Mouse (Mus musculus) kidney, postnatal 14 days (tissue): ENCODE measurements around the gene BC024978.
A peak's percentile ranks its signal among the peaks of the same experiment; 100 is the strongest.
"Not testable (repeated sequence)": the region's sequence is repeated elsewhere in the genome, so short reads cannot be mapped to it uniquely, and the experiment has no call there.

Experiments used
- DNase-seq: peaks from one replicate; pipeline ENCODE4 v3.0.0; 2022; ENCODE audit warnings: mixed read lengths

The BC024978 gene

GRCm38 (mm10) chr7:27224877-27225575, 29.4 kb downstream of the BC024978 start:
- DNase-seq = no peak

- no peak for DNase-seq
Observed at GRCm38 (mm10) chr7:27227276-27227675, 31.7 kb downstream of the BC024978 start.

DNA sequence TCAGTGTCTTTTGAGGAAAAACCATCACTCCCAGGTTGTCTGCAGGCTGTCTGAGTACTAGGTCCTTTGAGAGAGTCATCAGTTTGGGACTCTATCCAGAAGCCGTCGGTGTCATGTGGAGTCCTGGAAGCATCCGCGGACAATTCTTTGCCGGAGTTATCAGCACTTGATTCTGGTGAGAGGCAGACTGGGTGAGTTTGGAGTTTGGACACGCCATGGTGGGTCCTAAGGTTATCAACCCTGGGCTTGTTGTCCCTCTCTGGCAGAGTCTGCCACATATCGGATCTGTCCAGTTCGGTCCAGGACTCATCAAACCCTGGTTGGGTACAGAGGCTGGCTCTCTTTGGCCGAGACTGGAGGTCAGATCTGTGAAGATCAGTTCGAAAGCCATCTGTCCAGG, 32.1 kb downstream of the BC024978 start:
- DNase-seq = peak; percentile 18

GRCm38 (mm10) chr7:27228281-27228821, 32.8 kb downstream of the BC024978 start, which contains the start of gene Itpkc:
Itpkc (minus strand) TSS chr7:27228661.
- DNase-seq = peak; percentile 95

DNA sequence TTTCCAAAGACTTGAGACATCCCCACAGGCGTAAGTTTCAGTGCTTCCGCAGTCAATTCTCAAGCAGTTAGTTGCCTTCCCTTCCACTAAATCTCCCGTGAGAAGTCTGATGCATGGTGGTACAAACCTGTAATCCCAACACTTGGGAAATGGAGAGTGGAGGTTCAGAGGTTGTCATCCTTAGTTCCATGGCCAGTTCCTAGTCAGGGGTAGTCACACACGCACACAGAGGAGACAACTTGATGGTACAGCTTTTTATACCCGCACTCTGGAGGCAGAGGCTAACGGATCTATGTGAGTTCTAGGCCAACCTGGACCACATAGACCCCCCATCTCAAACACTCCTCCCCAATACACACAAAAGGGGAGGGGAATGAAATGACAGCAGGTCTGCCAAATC, 33.3 kb downstream of the BC024978 start:
- DNase-seq = no peak

DNA sequence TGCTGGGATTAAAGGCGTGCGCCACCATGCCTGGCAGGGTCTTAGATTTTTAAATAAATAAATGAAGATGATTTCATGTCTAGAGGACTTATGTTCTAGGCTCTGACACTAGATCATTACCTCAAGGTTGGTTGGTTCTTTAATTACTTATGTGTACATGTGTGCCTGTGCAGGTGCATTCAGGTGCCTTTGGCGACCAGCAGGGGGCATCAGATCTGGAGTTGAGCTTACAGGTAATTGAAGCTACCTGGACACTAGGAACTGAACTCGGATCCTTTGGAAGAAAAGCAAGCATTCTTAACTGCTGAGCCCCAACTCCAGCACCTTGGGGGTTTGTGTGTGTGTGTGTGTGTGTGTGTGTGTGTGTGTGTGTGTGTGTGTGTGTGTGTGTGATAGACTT, 35.2 kb downstream of the BC024978 start:
- DNase-seq = no peak

GRCm38 (mm10) chr7:27231693-27232331, 36.2 kb downstream of the BC024978 start:
- no peak for DNase-seq

DNA sequence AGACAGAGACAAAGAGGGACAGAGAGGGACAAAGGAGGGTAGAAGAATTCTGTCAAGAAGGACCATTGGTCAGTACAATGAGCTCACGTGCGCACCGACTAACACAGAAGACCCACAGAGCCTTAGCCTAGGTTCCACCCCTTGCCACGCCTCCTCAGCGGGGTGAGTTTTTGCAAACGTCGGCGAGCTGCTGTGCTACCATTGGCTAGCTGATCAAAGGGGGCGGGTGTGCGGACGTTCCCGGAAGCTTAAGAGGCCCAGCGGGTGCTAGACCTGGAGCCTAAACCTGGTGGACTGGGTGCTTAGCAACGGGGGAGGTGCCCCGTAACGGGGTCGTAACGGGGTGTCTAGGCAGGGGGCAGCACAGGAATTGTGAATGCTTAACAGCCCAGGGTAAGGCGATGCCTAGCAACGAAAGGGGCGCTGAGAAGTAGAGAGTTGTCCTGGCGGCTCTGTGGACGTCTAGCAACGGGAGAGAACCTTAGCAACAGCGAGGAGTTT, 37.2 kb downstream of the BC024978 start, which contains the start of gene Coq8b:
Gene Coq8b, plus strand, starts transcription at position 243 of the 501 bp plus-strand sequence.
- DNase-seq = peak; percentile 96

DNA sequence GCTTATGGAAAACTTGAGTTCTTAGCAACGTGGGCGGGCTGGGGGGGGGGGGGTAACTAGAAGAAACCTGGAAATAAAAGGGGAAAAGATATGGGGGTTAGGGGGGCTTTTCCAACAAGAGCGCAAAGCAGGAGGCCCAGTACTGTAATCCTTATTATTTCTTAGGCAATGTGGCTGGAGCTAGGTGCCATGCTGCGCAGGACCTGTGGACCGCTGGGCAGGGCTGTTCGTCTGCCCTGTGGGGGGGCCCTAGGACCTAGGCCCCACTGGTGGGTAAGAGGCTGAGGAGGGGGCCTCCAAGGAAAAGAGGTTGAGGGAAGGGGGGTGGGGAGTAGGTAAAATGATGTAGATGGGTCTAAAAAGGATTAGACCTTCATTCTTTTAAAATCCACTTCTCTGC, 37.7 kb downstream of the BC024978 start:
- no peak for DNase-seq

DNA sequence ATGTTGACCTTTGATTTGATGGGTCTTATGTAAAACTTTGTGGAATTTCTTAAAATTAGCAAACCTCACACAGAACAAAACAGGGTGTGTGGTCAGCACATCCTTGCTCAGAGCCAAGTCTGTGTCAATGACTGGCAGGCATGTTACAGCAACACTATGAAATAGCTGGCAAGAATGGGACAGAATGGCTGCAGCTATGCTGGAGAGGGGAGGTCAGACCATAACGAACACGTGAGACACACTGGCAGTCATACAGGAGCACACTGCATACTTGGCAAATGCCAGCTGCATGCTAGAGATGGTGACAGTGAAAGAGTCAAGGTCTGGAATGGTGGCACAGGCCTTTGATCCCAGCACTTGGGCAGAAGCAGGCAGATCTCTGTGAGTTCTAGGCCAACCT, 40.1 kb downstream of the BC024978 start:
- DNase-seq = no peak

DNA sequence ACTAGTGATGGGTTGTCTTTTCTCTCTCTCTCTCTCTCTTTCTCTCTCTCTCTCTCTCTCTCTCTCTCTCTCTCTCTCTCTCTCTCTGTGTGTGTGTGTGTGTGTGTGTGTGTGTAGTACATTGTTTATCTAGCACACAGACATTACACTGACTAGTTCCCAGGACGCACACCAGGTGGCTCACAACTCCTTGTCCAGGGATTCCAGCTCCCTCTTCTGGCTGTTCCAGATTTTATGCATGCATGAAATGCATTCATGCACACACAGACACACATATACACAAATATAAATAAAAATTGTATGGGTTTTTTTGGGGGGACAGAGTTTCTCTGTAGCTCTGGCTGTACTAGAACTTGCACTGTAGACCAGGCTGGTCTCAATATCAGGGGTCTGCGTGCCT, 41.9 kb downstream of the BC024978 start:
- DNase-seq = no peak

GRCm38 (mm10) chr7:27238568-27238967, 43.0 kb downstream of the BC024978 start:
- no peak for DNase-seq

GRCm38 (mm10) chr7:27243211-27243610, 47.6 kb downstream of the BC024978 start:
- DNase-seq = no peak

DNA sequence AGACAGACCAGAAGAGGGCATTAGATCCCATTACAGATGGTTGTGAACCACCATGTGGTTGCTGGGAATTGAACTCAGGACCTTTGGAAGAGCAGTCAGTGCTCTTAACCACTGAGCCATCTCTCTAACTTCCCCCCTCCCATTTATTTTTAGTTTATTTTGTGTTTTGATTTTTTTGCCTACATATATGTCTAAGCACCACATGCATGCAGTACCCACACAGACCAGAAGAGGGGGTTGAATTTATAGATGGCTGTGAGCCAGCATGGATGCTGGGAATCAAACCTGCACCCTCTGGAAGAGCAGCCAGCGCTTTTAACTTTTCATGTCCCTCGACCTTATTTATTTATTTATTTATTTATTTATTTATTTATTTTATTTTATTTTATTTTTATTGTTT, 48.5 kb downstream of the BC024978 start:
- not testable (repeated sequence) for DNase-seq

DNA sequence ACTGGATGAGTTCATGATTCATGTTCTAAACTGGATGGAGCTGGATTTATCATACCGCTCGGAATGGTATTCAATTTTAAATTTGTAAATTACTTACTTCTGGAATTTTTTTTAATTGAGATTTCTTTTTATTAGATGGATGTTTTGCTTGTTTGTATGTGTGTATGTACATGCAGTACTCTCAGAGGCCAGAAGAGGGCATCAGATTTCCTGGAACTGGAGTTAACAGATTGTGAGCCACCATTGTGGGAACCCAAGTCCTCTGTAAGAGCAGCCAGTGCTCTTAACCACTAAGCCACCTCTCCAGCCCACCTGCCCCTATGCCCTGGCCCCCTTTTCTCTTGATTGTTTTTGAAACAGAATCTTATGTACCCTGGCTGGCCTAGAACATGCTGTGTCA, 53.6 kb downstream of the BC024978 start:
- peak; percentile 33 for DNase-seq

- no peak for DNase-seq
Observed at GRCm38 (mm10) chr7:27249928-27250327, 54.3 kb downstream of the BC024978 start.

GRCm38 (mm10) chr7:27251946-27252345, 56.4 kb downstream of the BC024978 start:
- DNase-seq = no peak

- DNase-seq = peak; percentile 56
Observed at GRCm38 (mm10) chr7:27255721-27256120, 60.1 kb downstream of the BC024978 start.

DNA sequence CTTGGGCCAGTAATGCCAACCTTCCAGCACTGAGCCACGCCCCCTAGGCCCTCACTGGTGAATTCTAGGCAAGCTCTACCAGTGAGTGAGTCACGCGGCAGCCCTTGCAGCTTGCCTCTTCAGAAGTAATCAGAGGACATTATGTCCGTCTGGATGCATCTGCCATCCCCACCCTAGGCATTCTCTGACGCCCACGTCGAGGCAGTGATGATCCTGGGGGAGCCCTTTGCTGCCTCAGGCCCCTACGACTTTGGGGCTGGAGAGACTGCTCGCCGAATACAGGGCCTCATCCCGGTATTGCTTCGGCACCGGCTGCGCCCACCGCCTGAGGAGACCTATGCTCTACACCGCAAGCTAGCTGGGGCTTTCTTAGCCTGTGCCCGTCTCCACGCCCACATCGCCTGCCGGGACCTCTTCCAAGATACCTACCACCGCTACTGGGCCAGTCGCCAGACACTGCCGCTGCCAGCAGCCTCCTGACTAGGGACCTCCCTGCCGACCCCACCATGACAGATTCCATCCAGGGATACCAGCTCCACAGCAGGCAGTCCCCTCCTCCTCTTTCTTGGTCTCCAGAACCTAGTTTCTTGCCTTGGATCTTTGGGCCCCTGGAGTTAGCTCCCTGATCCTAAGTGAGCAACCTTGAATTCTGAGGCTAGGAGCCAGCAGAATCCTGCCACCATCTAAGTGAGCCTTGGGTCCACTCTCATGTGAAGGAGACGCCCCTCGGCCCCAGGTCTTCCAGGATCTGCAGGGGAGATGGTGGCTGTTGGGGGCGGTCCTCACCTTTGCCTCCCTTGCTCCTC, 61.7 kb downstream of the BC024978 start:
- peak; percentile 60 for DNase-seq

- DNase-seq = no peak
Observed at GRCm38 (mm10) chr7:27257852-27258204, 62.2 kb downstream of the BC024978 start.

DNA sequence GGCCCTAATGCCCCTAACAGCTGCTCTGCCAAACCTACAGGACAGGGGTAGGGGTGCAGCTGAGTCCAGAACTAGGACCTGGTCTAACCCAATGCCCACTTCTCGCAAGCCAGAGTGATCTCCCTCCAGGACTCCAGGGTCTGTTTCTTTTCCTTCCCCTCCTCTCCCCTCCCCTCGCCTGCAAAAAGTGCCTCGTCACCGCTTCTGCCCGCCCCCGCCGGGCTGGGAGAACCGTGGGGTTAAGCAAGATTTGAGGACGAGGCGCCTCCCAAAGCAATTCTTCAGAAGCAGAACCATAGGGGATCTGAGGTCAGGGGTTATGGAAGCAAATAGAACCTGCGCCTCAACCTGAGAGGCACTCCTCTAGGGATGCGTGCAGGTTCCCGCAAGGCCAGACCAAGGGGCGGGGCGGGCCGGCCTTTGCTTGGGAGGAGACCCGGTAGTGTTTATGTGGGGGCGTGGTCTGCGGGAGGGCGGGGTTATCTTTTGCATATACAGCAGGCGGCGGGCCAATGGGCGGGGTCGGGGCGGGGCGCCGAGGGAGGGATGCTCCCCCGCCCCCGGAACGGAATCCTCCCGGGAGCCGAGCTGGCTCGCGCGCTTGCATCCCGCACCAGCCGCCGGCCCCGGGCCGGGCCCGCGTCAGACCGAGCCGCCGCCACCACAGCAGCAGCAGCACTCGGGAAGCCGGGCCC, 62.8 kb downstream of the BC024978 start, which contains the start of gene Numbl:
Gene Numbl, plus strand, starts transcription at position 229 of the 695 bp plus-strand sequence.
- DNase-seq = peak; percentile 96

- DNase-seq = no peak
Observed at GRCm38 (mm10) chr7:27259271-27259721, 63.7 kb downstream of the BC024978 start.
